ENCODE assay signal across 8 mouse cellular contexts in genomic region chr14:51026391-51027133, GRCm38 (mm10). TPM values are rescaled to one million over a fixed set of nuclear protein-coding genes. Genes with fewer than 3 reads are reported as not detected.
DNase-seq lines count a peak whose midpoint lies in the region; ATAC-seq and TF ChIP-seq lines count a peak whose summit lies in the region.
"Had no signal": no experiment of that assay in that cellular context is flagged by ENCODE, and none has a peak within 500 bp of the region (broad histone marks: within the 10 kb centered on the region; RNA-seq: fewer than 3 reads in every experiment).

No protein-coding gene starts in this region.

- H3K27me3 ChIP-seq in forebrain, embryonic 10.5 days (ENCODE audit: poor library complexity, severe bottlenecking) = no peaks in the 10 kb centered on the region
- no peaks in the 10 kb centered on the region for H3K27me3 ChIP-seq in hindbrain, embryonic 15.5 days
- H3K27me3 ChIP-seq: liver, embryonic 15.5 days had no signal

- no peak overlapping the region for H3K4me2 ChIP-seq in hindbrain, embryonic 15.5 days
- H3K4me2 ChIP-seq: liver, embryonic 15.5 days had no signal

- no peaks in the 10 kb centered on the region for H3K9me3 ChIP-seq in forebrain, embryonic 10.5 days
- H3K9me3 ChIP-seq in hindbrain, embryonic 15.5 days = no peaks in the 10 kb centered on the region
- H3K9me3 ChIP-seq: liver, embryonic 15.5 days had no signal

- 0 out of 2 replicates have a peak, but pooled peaks cover 1% of the 10 kb centered on the region for H3K4me1 ChIP-seq in forebrain, embryonic 10.5 days
- no peaks in the 10 kb centered on the region for H3K4me1 ChIP-seq in hindbrain, embryonic 15.5 days (replicated peaks)
- H3K4me1 ChIP-seq: liver, embryonic 15.5 days had no signal

- no peak overlapping the region for H3K27ac ChIP-seq in forebrain, embryonic 10.5 days
- no peak overlapping the region for H3K27ac ChIP-seq in hindbrain, embryonic 15.5 days (replicated peaks)
- H3K27ac ChIP-seq: liver, embryonic 15.5 days had no signal

- 38% methylated on average over 5 of the region's 5 CpGs for WGBS in forebrain, embryonic 10.5 days
- 36% methylated on average over 5 of the region's 5 CpGs for WGBS in hindbrain, embryonic 15.5 days

- peak; percentile 67 for TF ChIP-seq CTCF in brain, embryonic 14.5 days (IDR thresholded peaks at IDR 0.05; ENCODE audit: borderline replicate concordance, extremely low read depth, insufficient read depth, insufficient read length)

- H3K9ac ChIP-seq in hindbrain, embryonic 15.5 days = no peak overlapping the region
- H3K9ac ChIP-seq: liver, embryonic 15.5 days had no signal

- no peaks in the 10 kb centered on the region for H3K36me3 ChIP-seq in forebrain, embryonic 10.5 days (replicated peaks)
- H3K36me3 ChIP-seq in hindbrain, embryonic 15.5 days = no peaks in the 10 kb centered on the region
- H3K36me3 ChIP-seq: liver, embryonic 15.5 days had no signal

- no peak overlapping the region for H3K4me3 ChIP-seq in forebrain, embryonic 10.5 days
- H3K4me3 ChIP-seq in hindbrain, embryonic 15.5 days = no peak overlapping the region
- H3K4me3 ChIP-seq: liver, embryonic 15.5 days had no signal

- peak; percentile 45; the same call in 1 of the 2 replicates for ATAC-seq in hindbrain, embryonic 15.5 days (ENCODE audit: low FRiP score, low read depth)

- DNase-seq in MN1 (ENCODE audit: low spot score) = peak; percentile 57
- peak; percentile 89 for DNase-seq in brain, embryonic 14.5 days (ENCODE audit: low read depth)
- peak; percentile 55 for DNase-seq in forebrain, embryonic 10.5 days (ENCODE audit: extremely low spot score, low spot score)
- peak; percentile 56 to 63 for DNase-seq in layer of hippocampus, postnatal 10 days (ENCODE audit: low spot score in 2 of 2)
- DNase-seq in lung, postnatal 14 days = peak; percentile 79
- peak; percentile 70 to 72 for DNase-seq in right cerebral cortex, postnatal 10 days (ENCODE audit: low spot score in 2 of 2)

- TF ChIP-seq POLR2A in brain, embryonic 14.5 days (IDR thresholded peaks at IDR 0.05; ENCODE audit: borderline replicate concordance, extremely low read depth, insufficient read depth, insufficient read length, poor library complexity, severe bottlenecking) = no peak

RNA-seq across cellular contexts. Expression of gene Rnase9, which starts 15.1 kb away (rescaled TPM):
- polyA plus RNA-seq in brain, embryonic 14.5 days (2012; rRNA removed) = not detected in 2 replicates
- not detected in 2 replicates for polyA plus RNA-seq in forebrain, embryonic 10.5 days (2016; fragmentation: Nextera tagmentation; extraction: Ambion mirVana)
- polyA plus RNA-seq in hindbrain, embryonic 15.5 days (2015; fragmentation: Nextera tagmentation; extraction: Ambion mirVana) = not detected in 2 replicates
- not detected for total RNA-seq in layer of hippocampus, postnatal 10 days (2021)
- polyA plus RNA-seq: liver, embryonic 15.5 days had no signal

RNA-seq across cellular contexts. Expression of gene Rnase10, which starts 19.0 kb away (rescaled TPM):
- 0.05 TPM in 1 of 2 replicates, not detected in the other for polyA plus RNA-seq in brain, embryonic 14.5 days (2012; rRNA removed)
- polyA plus RNA-seq in forebrain, embryonic 10.5 days (2016; fragmentation: Nextera tagmentation; extraction: Ambion mirVana) = not detected in 2 replicates
- not detected in 2 replicates for polyA plus RNA-seq in hindbrain, embryonic 15.5 days (2015; fragmentation: Nextera tagmentation; extraction: Ambion mirVana)
- total RNA-seq in layer of hippocampus, postnatal 10 days (2021) = under 1 TPM in 1 of 2 experiments, not detected in 1; 0.22 TPM

RNA-seq across cellular contexts. Expression of gene Rnase11, which starts 23.4 kb away (rescaled TPM):
- not detected in 2 replicates for polyA plus RNA-seq in brain, embryonic 14.5 days (2012; rRNA removed)
- polyA plus RNA-seq in forebrain, embryonic 10.5 days (2016; fragmentation: Nextera tagmentation; extraction: Ambion mirVana) = not detected in 2 replicates
- polyA plus RNA-seq in hindbrain, embryonic 15.5 days (2015; fragmentation: Nextera tagmentation; extraction: Ambion mirVana) = not detected in 2 replicates
- not detected for total RNA-seq in layer of hippocampus, postnatal 10 days (2021)
- polyA plus RNA-seq: liver, embryonic 15.5 days had no signal

RNA-seq across cellular contexts. Expression of gene Rnase12, which starts 30.9 kb away (rescaled TPM):
- polyA plus RNA-seq in brain, embryonic 14.5 days (2012; rRNA removed) = 0.15 TPM in 1 of 2 replicates, not detected in the other
- not detected in 2 replicates for polyA plus RNA-seq in forebrain, embryonic 10.5 days (2016; fragmentation: Nextera tagmentation; extraction: Ambion mirVana)
- polyA plus RNA-seq in hindbrain, embryonic 15.5 days (2015; fragmentation: Nextera tagmentation; extraction: Ambion mirVana) = not detected in 2 replicates
- total RNA-seq in layer of hippocampus, postnatal 10 days (2021) = not detected

RNA-seq across cellular contexts. Expression of gene Olfr750, which starts 47.7 kb away (rescaled TPM):
- polyA plus RNA-seq in brain, embryonic 14.5 days (2012; rRNA removed) = not detected in 2 replicates
- polyA plus RNA-seq in forebrain, embryonic 10.5 days (2016; fragmentation: Nextera tagmentation; extraction: Ambion mirVana) = not detected in 2 replicates
- 0.05 and 0.08 TPM in 2 replicates for polyA plus RNA-seq in hindbrain, embryonic 15.5 days (2015; fragmentation: Nextera tagmentation; extraction: Ambion mirVana)
- not detected for total RNA-seq in layer of hippocampus, postnatal 10 days (2021)
- polyA plus RNA-seq: liver, embryonic 15.5 days had no signal
